Mouse (Mus musculus) adrenal gland, postnatal 4 days (tissue): ENCODE measurements around the gene Lrrc9. TPM values are rescaled to one million over a fixed set of nuclear protein-coding genes. Genes with fewer than 3 reads are reported as not detected.

Experiments used
- DNase-seq, 2 experiments: peaks; one replicate each; pipeline ENCODE4 v3.0.0; 2021 to 2022; ENCODE audit warnings: low spot score in 2 of 2, mixed read lengths in 2 of 2
- long read RNA-seq, 2 experiments: library from polyadenylated mRNA; stranded (forward); transcript quantifications; one replicate each; pipeline ENCODE4 v2.0.0; 2021
- total RNA-seq, 2 experiments: library from RNA; stranded (reverse); gene quantifications; 2 replicates each; pipeline ENCODE4 v1.2.3; 2021

Gene Lrrc9
- total RNA-seq: 1 to 10 TPM; 1.9 to 2.4 TPM
- long read RNA-seq, experiment 1, partial matches to known transcripts: 2 of 3 reads
- long read RNA-seq, experiment 1, other reads (novel, unspliced or antisense): 1 of 3 reads
- long read RNA-seq, experiment 2: 0 reads

DNA sequence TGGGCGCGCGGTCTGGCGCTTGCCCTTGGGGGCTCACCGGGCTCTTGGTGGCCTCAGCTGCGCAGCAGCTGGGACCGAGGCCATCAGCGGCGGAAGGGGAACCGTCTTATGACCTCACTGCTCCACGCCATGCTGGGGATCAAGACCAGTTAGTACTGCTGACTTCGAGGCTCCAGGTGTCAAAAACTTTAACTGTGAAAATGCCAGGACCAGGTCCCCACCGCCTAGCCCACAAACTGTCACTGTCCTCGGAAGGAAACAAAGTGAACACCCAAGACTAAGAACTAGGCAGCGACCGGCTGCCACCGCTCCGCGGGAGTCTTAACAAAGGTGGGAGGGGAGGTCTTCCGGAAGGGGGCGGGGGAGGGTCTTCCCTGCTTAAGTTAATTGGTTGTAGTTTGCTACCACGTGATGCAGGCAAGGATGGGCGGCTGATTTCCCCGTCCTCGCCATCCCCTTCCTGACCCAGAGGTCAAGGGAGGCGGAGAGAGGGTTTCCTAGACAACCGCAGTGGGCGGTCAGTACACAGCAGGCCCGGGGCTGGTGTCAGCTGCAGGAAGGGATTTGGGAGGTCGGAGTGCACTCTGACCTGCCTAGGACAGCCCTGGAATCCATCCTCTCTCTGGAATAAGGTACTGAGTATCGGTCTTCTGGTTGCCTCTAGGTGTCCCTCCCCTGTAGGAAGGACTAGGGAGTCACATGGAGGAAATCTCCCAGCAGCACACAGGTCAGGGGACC lies at the start of gene Lrrc9:
Gene Lrrc9, plus strand, starts transcription at position 28 of the 738 bp plus-strand sequence.
- peak; percentile 7 to 11 for DNase-seq

DNA sequence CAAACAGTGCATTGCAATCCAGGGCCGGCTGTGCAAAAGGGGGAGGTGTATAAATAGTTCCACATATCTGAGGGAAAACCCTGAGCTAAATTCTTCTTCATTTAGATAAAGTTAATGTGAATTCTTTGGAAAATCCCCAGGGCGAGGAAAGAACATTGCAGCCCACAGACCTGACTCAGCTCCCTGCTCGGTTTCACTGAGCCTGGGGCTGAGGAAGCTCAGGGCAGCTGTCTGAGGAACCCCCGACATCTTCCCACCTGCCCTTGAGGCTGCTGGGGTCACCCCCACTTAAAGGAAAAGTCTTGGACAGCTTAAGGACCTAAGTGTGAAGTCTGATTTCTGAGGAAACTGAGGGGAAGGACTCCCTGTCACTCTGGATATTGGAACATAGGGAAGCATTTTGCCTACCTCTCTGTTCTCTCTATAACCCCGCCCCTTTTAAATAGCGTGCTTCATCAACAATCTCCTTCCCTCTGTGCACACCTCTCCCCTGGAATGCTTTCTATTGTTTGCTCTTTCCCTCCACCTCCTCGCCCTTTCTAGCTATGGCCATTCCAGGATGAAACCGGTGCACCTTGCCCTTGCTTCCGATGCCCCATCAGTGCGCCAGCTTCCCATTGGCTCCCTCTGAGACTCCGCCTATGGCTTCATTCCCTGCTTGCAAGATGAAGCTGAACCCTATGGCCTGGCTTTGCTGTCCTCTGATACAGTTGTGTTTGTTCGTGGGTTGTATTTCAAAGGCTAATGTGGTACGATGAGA lies 48.4 kb upstream of the Lrrc9 start:
- DNase-seq: no peak

DNA sequence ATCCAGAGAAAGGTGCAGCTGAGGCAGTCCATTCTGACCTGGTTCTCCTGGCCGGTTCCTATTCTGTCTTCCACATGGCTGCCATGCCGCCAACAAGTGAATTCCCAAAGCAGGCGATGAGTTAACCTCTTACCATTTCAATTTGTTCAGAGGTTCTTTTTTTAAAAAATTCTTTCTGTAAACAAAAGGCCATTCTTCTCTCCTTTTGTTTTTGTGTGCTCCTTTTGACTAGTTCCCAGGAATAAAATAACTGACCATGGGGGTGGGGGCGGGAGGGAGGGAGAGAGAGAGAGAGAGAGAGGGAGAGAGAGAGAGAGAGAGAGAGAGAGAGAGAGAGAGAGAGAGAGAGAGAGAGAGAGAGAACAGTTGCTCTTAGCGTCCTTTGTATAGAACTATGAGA lies 36.6 kb upstream of the Lrrc9 start:
- no peak for DNase-seq

DNA sequence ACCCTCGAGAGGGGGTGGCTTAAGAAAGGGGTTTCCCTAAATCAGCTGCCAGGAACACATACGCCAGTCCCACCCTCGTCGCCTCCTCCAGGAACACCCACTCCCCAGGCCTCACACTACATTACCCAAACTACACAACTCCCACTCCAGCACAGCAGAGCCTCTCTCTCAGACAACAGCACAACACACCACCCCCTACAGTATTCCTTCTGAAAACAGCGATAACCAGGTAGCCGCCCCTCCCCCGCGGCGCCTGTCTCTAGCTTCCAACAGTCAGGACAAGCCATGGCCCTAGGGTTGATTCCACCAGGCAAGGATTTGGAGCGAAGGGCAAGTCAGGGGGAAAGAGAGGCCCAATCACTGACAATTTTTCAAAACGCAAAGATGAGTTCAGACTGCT lies 34.5 kb upstream of the Lrrc9 start:
- DNase-seq: no peak

DNA sequence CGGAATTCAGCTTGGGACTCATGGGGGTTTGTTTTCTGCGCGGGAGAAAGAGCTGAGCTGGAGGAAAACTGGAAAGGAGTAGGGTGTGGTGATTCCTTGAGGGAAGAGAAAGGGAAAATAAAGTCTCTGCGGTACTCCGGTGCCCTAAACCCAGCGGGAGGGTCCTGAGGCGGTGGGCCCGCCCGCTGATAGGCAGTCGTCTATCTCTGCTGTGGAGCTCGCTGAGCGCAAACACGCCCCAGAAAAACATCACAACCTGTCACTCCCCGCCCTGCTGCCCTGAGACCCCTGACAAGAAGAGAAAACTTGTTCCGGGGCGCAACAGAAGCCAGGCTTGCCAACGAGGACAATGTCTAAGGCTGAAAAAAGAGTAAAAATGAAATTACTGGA lies 34.0 kb upstream of the Lrrc9 start:
- no peak for DNase-seq

DNA sequence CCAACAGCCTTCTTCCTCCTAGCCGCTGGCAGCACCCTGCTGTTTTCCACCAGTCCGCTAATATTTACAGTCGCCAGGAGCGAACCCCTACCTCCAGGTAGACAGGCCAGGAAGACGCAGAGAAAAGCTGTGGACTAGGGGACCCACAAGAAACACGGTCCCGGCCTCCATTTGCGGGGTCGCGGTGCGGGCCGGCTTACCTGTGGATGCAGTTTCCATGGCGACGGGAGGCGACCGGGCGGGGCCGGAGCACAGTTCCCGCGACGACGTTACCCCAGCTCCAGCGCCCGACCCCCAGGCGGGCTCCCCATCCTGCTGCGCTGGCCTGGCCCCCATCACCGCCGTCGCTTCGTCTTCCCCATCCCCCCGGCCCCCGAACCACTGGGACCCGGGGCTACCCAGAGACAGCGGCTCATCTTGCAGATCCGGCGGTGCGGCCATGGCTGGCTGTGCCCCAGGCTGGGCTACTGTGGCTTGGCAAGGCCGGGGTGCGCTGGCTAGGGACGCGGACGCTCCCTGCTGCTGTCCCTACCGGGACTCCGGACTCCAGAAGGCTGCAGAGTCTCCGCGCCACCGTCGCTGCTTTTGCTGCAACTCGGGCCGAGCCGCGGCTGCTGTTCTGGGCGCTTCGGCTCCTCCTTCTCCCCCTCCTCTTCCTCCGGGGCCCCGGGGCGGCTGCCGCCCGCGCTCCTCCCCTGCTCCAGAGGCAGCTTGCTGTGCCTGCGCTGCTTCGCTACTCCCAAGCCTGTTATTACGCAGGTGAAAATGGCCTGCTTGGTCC lies 33.4 kb upstream of the Lrrc9 start:
- DNase-seq: peak; percentile 25 to 32

DNA sequence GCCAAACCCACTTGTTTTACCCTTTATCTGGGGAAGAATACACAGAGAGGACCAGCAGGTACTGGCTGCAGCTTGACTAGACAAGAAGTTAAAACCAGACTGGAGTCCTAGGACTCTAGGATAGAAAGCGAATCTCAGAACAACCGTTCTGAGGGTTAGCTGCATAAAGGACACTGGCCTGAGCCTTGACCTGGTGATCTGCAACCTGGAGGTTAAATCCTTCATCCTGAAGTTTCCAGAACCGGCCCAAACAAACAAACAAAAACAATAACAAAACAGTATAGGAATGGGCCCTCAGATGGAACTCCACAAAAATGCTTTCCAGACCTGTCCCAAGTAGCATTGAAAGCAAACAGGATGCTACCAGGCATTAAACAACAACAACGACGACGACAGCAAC lies 32.7 kb upstream of the Lrrc9 start, which contains the start of gene Rtn1:
Gene Rtn1, minus strand, starts transcription at position 101 of the 400 bp plus-strand sequence.
- no peak for DNase-seq

DNA sequence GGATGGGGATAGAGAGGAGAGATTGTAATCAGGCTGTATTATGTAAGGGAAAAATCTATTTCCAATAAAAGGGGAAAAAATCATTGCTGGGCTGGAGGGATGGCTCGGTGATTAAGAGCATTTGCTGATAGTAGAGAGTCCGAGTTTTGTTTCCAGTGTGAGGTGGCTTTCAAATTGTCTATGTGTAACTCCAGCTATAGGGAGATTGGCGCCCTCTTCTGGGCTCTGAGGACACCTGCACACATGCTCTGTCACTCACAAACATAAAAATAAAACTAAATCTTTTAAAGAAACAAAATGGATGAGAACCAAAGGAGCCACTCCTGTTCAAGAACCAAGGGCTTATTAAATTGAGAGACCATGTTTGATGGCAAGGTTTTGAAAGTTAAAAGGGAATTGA lies 23.9 kb upstream of the Lrrc9 start:
- no peak for DNase-seq

DNA sequence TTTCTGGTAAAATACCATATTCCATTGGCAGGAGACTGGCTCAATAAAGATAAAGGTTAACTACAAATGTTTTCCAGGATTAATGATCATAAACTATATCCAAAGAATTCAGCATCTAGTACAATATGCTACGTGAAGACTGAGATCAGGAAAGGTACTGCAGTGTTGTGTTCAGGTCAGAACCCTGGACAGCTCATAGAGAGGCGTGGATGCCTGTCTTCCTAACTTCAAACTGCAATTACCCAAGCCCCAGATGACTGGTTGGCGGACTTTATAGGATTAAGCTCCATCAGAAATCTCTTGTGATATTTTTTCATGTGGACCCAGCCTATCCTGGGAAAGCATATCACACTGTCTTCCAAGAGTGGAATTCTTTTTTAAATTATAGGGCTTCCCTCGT lies 19.0 kb upstream of the Lrrc9 start:
- DNase-seq: no peak

DNA sequence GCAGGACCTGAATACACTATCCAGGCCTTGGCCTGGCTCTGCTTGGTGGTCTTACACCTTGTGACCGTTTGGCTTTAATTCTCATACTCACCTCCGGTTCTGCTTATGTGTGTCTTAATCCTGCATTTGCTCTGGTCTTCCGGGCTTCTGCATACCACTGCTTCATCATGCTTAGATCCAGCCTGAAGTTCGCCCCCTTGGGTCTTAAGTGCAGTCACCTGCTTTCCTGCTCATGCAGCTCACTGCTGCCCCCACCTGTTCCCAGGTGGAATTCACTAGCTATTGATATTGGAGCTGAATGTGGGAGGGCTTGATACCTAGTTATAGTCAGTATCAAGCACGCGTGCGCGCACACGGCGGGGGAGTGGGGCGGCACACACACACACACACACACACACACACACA lies 13.9 kb upstream of the Lrrc9 start:
- peak; percentile 12 to 36 for DNase-seq

DNA sequence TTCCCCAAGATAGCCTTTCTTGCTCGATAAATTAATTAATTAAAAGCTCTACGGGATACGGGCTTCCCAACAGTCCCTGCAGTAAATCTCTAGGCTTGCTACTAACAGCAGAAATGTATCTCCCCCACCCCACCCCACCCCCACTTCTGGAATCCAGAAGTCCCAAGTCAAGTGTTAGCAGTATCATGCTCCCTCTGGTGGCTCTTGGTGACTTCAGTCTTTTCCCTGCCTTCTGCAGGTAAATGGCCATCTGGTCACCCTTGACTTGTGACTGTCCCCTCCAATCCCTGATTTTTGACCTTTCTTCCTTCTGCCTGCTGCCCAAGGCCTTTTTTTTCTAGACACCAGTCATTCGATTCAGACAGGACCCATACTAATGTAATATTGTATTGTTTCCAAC lies 9.5 kb upstream of the Lrrc9 start:
- DNase-seq: no peak

DNA sequence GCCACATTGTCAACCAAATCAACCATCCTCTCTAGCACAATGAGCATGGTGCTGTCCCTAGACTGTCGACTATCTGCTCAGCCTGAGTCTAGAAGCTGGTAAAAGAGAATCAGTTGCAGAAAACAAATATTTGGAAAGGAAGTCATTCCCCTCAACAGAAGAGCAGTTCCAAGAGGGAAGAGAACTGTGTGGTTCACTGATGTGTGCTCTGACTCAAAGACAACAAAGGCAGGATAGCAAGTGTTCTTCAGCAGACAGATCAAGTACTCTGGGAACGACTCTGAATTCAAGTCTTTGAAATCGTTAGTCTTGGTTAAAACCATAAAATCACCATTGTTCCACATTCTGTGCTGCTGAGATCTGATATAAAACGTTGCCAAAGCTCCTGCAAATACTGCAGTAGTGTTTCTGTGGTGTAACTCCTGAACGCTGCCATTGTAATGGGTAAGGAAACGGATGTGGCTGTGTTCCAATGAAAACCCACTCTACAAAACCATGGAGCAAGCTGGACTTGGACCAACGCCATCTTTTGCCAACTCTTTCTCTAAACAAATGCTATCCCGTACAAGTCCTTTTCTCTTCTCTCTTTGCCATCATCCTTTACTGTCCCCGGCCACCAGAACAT lies 8.3 kb upstream of the Lrrc9 start:
- DNase-seq: no peak

DNA sequence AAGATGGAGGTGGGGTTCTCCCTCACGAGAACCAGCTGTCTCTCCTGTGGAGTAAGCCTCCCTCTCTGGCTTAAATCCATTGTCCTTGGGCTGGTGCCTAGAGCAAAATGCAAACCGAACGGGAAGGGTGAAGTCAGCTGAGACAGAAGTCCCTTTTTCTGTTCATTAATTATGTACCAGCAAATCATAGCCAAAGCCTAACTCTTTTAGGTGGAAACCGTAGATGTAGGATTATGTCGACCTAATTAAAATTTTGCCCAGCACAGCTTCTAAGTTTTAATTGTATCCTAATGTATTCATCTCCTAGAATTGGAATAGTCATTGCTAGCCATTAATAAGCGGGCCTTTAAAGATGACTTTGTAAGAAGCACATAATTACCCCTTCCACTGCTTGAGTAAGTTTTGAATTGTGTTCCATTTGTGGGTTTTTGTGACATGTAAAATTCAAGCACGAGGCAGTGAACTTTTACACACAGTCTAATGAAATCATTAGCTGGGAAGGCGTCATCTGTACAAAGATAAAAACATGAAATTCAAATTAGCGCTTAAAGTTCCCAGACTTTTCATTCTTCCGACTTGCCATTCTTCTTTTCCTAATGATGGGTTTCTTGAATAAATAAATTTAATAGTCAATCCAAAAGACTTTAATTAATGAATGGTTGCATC lies 3.9 kb upstream of the Lrrc9 start:
- DNase-seq: no peak

DNA sequence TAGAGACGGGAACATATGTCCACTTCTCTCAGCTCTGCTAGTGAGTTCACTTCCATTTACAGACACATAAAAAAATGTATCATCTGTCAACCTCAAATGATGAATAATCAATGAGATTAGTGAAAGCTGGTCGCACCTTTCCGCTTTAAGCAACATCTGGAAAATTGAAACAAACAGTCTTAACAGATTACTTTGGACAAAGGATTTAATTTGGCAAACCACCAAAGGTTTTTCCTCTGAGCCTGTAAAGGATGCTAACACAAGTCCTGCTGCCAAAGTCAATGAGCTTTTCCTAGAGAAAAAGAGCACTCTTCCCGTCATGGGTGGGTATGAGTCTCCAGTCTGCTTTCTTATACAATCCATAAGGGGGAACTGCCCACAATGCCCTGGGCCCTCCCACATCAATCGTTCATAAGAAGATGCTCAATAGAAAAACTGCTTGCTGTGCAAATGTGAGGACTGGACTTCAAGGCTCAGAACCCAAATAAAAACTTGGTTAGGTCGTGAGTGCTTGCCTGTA lies 2.6 kb upstream of the Lrrc9 start:
- no peak for DNase-seq

DNA sequence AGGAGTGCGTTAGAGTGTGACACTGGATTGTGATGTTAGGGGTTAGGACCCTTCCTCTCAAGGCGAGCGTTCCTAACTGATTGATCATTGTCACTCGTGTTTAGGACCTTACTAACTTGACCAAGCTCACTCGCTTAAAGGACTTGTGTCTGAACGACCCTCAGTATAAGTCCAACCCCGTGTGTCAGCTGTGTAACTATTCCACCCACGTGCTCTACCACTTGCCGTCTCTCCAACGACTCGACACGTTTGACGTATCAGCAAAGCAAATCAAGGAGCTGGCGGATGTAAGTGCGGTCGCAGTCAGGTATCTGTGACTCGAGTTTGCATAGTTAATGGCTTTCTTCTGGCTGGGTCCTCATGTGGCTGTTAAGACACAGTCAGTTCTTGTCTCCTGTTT lies 12.3 kb downstream of the Lrrc9 start:
- no peak for DNase-seq

DNA sequence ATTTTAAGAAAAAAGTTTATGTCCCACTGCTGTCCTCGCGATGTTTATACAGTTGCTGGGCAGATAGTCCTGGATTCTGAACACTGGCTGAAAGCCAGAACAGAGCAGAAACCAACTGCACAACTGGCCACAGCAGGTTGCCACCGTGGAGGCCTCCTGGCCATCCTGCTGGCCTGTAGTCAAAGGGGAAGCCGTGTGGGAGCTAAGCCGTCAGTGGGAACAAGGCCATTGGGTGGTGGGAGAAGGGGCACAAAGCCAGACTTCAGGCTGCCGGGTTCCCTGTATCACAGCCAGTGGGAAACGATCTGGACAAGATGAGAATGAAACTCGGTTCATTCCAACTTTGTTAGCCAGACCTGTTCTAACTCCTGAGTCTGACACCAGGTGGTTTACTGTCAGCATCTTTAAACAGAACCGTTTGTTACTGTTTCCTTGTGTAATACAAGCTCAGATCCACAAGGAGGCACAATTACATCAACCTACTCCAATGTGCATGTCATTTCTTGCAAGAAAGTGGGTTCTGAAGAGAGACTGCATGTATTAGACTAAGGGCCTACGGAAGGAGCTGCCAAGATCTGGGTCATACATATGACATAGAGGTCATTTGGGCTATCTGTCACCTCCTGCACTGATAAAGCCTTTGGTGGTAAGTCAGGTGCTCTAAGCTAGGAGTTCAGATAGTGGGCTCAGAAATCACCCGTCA lies 19.7 kb downstream of the Lrrc9 start:
- no peak for DNase-seq

DNA sequence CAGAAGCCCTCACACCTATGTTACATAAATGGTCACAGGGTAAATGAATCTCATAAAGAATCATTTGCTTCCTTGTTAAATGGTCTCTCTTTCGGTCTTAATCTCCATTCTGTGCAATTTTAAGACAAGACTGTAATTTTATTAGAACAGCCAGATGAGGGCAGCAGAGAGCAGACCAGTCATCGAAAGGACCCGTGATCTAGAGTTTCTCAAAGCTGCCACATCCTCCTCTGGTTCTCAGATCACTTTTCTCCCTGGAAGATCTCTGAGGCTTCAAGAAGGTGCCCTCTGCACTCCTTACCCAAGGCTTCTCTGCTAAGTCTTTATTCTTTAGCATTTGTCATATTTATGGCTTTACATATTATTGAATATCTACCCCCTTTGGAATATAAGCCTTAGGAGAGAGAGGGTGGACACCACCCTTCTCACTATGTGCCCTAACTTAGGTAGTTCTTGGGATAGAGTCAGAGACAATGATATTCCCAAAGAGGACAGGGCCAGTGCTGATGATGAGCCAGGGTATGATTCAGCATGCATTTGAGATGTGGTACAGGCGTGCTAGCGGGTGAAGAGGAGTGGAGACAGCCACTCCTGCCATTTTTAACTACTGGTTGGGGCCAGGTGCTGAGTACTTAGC lies 20.3 kb downstream of the Lrrc9 start:
- peak in 1 of 2 experiments; percentile 39 for DNase-seq

DNA sequence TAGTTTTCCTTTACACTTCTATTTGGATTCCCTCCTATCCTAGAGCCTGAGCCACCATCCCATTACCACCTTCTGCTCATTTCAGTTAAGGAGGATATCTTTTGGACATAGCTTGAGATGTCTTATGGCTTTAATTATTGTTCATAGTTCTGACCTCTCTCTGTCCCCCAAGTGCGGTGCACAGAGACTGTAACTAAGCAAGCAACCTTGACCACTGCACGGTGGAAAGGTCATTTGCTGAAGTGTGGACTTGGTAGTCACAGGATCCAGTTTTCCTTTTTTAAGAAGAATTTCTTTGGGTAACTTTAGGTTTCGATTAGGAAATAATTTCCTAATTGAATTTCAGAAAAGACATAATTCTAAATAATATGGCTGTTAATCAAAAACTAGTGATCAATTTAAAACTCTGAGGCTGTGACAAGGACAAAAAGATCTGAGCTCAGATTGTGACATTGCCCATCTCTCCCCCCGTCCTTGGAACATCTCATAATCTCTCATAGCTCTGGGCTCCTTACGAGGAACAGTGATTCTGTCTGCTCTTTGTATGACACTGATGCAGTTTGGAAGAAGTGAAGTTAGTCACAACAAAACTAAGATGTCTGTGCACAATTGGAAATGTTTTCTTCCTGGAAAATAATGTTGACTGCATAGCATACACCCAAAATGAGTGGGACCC lies 24.3 kb downstream of the Lrrc9 start:
- no peak for DNase-seq

DNA sequence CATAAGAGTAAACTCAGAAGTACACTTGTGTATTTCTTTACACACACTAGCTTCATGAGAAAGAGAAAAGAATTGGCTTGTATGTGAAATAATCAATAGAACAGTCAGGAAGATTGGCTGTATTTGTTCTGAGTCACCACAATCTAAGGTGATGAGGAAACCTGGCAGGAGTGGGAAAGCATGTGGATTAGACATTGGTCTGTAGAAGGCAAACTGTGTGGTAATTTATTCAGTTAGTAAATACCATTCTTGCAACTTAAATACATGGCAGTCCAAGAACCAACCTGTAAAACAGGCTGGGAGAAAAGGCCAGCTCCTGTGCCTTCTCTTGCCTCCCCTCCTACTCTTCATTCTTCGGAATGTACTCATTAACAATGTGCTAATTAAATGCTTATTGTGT lies 25.6 kb downstream of the Lrrc9 start:
- DNase-seq: no peak
